Mouse (Mus musculus) urinary bladder, postnatal 0 days (tissue): Measurements from ENCODE around the gene 2310009B15Rik. TPM values are rescaled to one million over a fixed set of nuclear protein-coding genes. Genes with fewer than 3 reads are reported as not detected.

Experiments
- polyA plus RNA-seq: library from polyadenylated mRNA; unstranded; fragments of >200 nt; fragmentation: Nextera tagmentation; extraction: Ambion mirVana; gene quantifications from 2 replicates; pipeline ENCODE4 v1.2.1, GENCODE M21; 2015

Gene 2310009B15Rik
- 36.9 and 37.6 TPM in 2 replicates for polyA plus RNA-seq

GRCm38 (mm10) chr1:138856101-138856950, at the start of gene 2310009B15Rik:
TSS of gene 2310009B15Rik (minus strand) at chr1:138856852.

DNA sequence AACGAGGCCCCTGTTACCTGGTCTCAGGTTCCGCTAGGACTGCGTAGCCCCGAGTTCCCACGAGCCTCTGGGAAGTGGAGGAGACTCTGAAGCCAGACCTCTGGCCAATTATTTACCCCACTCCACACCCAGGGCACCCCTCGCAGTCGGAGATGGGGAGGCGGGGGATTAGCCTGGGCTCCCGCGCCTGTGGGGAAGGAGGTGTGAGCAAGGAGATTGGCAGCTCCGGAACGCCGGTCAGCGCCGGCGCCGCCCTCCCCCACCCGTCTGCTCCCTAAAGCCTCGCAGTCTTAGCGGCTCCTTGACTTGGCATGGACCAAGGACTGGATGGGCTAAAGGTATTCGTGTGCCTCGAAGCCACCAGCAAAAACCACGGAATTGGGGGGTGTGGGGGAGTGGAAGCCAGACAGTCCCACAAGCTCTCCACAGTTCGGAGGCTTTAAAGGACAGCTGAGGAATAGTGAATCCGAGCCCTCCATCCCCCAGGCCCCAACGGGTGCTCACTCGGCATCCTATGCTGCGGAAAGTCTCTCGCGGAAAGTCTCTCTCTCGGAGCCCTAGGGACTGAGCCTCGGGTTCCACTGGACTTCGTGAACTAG, 8.0 kb downstream of the 2310009B15Rik start, which contains the start of gene Lhx9:
Gene Lhx9 (minus strand): TSS at position 67 of the 599 bp plus-strand sequence.

Other genes starting within 250 kb of the 2310009B15Rik start
- 50.2 and 61.8 TPM in 2 replicates for gene Nek7, start 236.7 kb downstream of the 2310009B15Rik start, polyA plus RNA-seq
- not detected in 2 replicates for gene Lhx9, start 8.3 kb downstream of the 2310009B15Rik start, polyA plus RNA-seq
- 5.6 TPM in 2 replicates for gene Dennd1b, start 106.6 kb upstream of the 2310009B15Rik start, polyA plus RNA-seq